Mouse (Mus musculus) MEL (cell line): ENCODE results near the gene Ripor2.

ENCODE experiments used
- CTCF ChIP-seq, 3 experiments: IDR thresholded peaks in 2 of 3; conservative IDR thresholded peaks in 1 of 3; 2 replicates each; pipeline ENCODE4 v1.5.1; 2011 to 2012; ENCODE audit warnings: low read length in 3 of 3, low read depth in 2 of 3, mild to moderate bottlenecking in 2 of 3, improper control_type of control experiment in 1 of 3, inconsistent platforms in 1 of 3, mixed read lengths in 1 of 3, moderate library complexity in 1 of 3; ENCODE audit not compliant: control insufficient read depth in 1 of 3, insufficient read depth in 1 of 3, poor library complexity in 1 of 3, severe bottlenecking in 1 of 3
- MAFK ChIP-seq: IDR thresholded peaks from 2 replicates; pipeline ENCODE4 v1.6.1; 2011; ENCODE audit warnings: low read depth, mild to moderate bottlenecking, low read length, improper control_type of control experiment, borderline replicate concordance
- MAX ChIP-seq: IDR thresholded peaks from 2 replicates; pipeline ENCODE4 v1.6.1; 2011; ENCODE audit warnings: low read length, improper control_type of control experiment
- NELFE ChIP-seq: IDR thresholded peaks from 2 replicates; pipeline ENCODE4 v1.6.1; 2011; ENCODE audit warnings: low read depth, low read length, improper control_type of control experiment
- NRF1 ChIP-seq: IDR thresholded peaks from 2 replicates; pipeline ENCODE4 v1.6.1; 2014; ENCODE audit warnings: low read depth, mild to moderate bottlenecking, inconsistent platforms, low read length, improper control_type of control experiment, moderate library complexity; ENCODE audit not compliant: poor library complexity, insufficient read depth, severe bottlenecking
- POLR2A ChIP-seq, 2 experiments: IDR thresholded peaks; 2 replicates each; pipeline ENCODE4 v1.6.1; 2011 to 2012; ENCODE audit warnings: low read length in 2 of 2, mild to moderate bottlenecking in 2 of 2, control low read depth in 1 of 2, improper control_type of control experiment in 1 of 2, low read depth in 1 of 2, moderate library complexity in 1 of 2; ENCODE audit not compliant: control insufficient read depth in 1 of 2, insufficient read depth in 1 of 2, poor library complexity in 1 of 2
- RAD21 ChIP-seq: IDR thresholded peaks from 2 replicates; pipeline ENCODE4 v1.6.1; 2011; ENCODE audit warnings: mild to moderate bottlenecking, low read depth, low read length, improper control_type of control experiment
- TCF12 ChIP-seq: IDR thresholded peaks from 2 replicates; pipeline ENCODE4 v1.6.1; 2014; ENCODE audit warnings: low read depth, mild to moderate bottlenecking, inconsistent platforms, low read length, improper control_type of control experiment, moderate library complexity
- USF1 ChIP-seq: IDR thresholded peaks from 2 replicates; pipeline ENCODE4 v1.6.1; 2014; ENCODE audit warnings: low read depth, mild to moderate bottlenecking, inconsistent platforms, low read length, improper control_type of control experiment, moderate library complexity
- USF2 ChIP-seq, 2 experiments: IDR thresholded peaks; 2 replicates each; pipeline ENCODE4 v1.6.1; 2011 to 2012; ENCODE audit warnings: improper control_type of control experiment in 2 of 2, low read length in 2 of 2, borderline replicate concordance in 1 of 2, inconsistent platforms in 1 of 2, low read depth in 1 of 2, mild to moderate bottlenecking in 1 of 2; ENCODE audit not compliant: insufficient read depth in 1 of 2

- TF ChIP-seq TCF12, result no peak
- no peak for TF ChIP-seq USF2 (IDR thresholded peaks at IDR 0.05; ENCODE audit: borderline replicate concordance in 1 of 2, insufficient read depth in 1 of 2, low read depth in 1 of 2, low read length in 2 of 2)
- TF ChIP-seq CTCF (IDR thresholded peaks at IDR 0.05 in 2 of 3, conservative IDR thresholded peaks at IDR 0.05 in 1 of 3; ENCODE audit: control insufficient read depth in 1 of 3, insufficient read depth in 1 of 3, low read depth in 2 of 3, low read length in 3 of 3, poor library complexity in 1 of 3, severe bottlenecking in 1 of 3), result no peak
- TF ChIP-seq RAD21, result no peak
- TF ChIP-seq MAFK, result no peak
- TF ChIP-seq POLR2A (IDR thresholded peaks at IDR 0.05; ENCODE audit: control insufficient read depth in 1 of 2, insufficient read depth in 1 of 2, low read depth in 1 of 2, low read length in 2 of 2, poor library complexity in 1 of 2), result no peak
- no peak for TF ChIP-seq NELFE
- TF ChIP-seq NRF1, result no peak
- TF ChIP-seq MAX, result no peak
- no peak for TF ChIP-seq USF1
Observed at GRCm38 (mm10) chr13:24604096-24604495, 22.1 kb downstream of the Ripor2 start.
